Mouse (Mus musculus) activated CD4-positive, CD25-positive, alpha-beta regulatory T cell, adult 4 months (primary cell): ENCODE results near the gene 4933414I15Rik. TPM values are rescaled to one million over a fixed set of nuclear protein-coding genes. Genes with fewer than 3 reads are reported as not detected.

Experiments
- polyA plus RNA-seq, 2 experiments: library from polyadenylated mRNA; unstranded; fragments of 100-300 nt; shearing (Covaris generic); gene quantifications; one replicate each; pipeline ENCODE4 v1.2.1; 2017

The 4933414I15Rik gene
- polyA plus RNA-seq, 2 experiments from 2014 or later = not detected

Other genes with a start within 250 kb of the 4933414I15Rik start
- 1 to 10 TPM in 1 of 2 experiments, under 1 TPM in 1; 0.79 to 3.2 TPM for gene Zfp354c, start 116.0 kb downstream of the 4933414I15Rik start, polyA plus RNA-seq
- gene Zfp879, start 102.2 kb downstream of the 4933414I15Rik start, polyA plus RNA-seq = not detected
- gene Grm6, start 93.1 kb downstream of the 4933414I15Rik start, polyA plus RNA-seq = not detected
- gene Zfp454, start 56.1 kb downstream of the 4933414I15Rik start, polyA plus RNA-seq = not detected
- not detected for gene Zfp2, start 27.6 kb downstream of the 4933414I15Rik start, polyA plus RNA-seq
- gene Zfp354b, start 12.1 kb downstream of the 4933414I15Rik start, polyA plus RNA-seq = not detected
- not detected for gene Prop1, start 10.0 kb upstream of the 4933414I15Rik start, polyA plus RNA-seq
- not detected for gene Olfr1378, start 22.8 kb upstream of the 4933414I15Rik start, polyA plus RNA-seq
- not detected for gene Olfr1377, start 38.2 kb upstream of the 4933414I15Rik start, polyA plus RNA-seq
- gene Olfr51, start 59.8 kb upstream of the 4933414I15Rik start, polyA plus RNA-seq = not detected
- under 1 TPM in 1 of 2 experiments, not detected in 1; 0.20 TPM for gene Olfr54, start 70.5 kb upstream of the 4933414I15Rik start, polyA plus RNA-seq
- not detected for gene Olfr1375, start 104.3 kb upstream of the 4933414I15Rik start, polyA plus RNA-seq
- gene Zfp354a, start 115.5 kb upstream of the 4933414I15Rik start, polyA plus RNA-seq = not detected